Mouse (Mus musculus) heart, postnatal 0 days (tissue): ENCODE measurements around the gene Tlr4.

ENCODE experiments used
- CTCF ChIP-seq: IDR thresholded peaks from 2 replicates; pipeline ENCODE4 v1.5.1; 2016; ENCODE audit warnings: antibody characterized with exemption, control low read depth, low read depth
- EP300 ChIP-seq: IDR thresholded peaks from 2 replicates; pipeline ENCODE4 v1.6.1; 2016; ENCODE audit warnings: antibody characterized with exemption, low read depth

DNA sequence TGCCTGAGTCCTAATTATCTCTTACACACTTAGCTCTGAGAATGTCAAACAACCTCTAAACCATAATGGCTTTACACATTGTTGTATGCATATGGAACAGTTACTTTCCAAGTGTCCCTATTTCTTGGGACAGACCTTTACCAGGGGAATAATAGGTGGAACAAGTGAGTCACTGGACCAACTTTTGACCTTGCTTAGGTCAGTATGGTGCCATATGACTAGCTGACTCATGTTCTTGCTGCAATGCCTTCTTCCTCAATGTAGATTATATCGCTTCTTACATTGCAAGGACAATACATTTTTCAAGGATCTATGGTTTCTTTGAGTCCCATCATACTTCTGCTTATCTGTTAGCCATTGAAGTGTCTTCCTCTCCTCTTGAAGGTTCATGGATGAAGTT is 29.6 kb downstream of the Tlr4 start:
- TF ChIP-seq CTCF (no peak), EP300 (no peak)
